Mouse (Mus musculus) liver, embryonic 11.5 days (tissue): ENCODE measurements at regions not wholly inside any gene's neighbourhood (a gene's known extent, or its start where the extent isn't known, plus 50 kb on each side); places are given as distances from the start of the nearest gene placed in this dataset.

Experiments used
- ATAC-seq: fragments of 200-750 bp; cut with Nextera tagmentation; replicated peaks from 2 replicates; pipeline ENCODE4 v1.8.0; 2017; ENCODE audit warnings: moderate number of reproducible peaks, mild to moderate bottlenecking, moderate TSS enrichment, moderate library complexity; ENCODE audit not compliant: low FRiP score
- DNase-seq: peaks from one replicate; pipeline ENCODE4 v3.0.0-alpha.2; 2017; ENCODE audit warnings: low spot score
- H3K27ac ChIP-seq: fragments of 300-500 bp; sonication (generic); 2 replicates; pipeline ENCODE4 v1.5.1; 2014; ENCODE audit warnings: mild to moderate bottlenecking, low read depth, low read length, control low read depth
- H3K27me3 ChIP-seq: fragments of 300-500 bp; sonication (generic); replicated peaks from 2 replicates; pipeline ENCODE4 v1.6.1; 2014; ENCODE audit warnings: low read length, mixed read lengths; ENCODE audit not compliant: control insufficient read depth, insufficient read depth
- H3K36me3 ChIP-seq: fragments of 300-500 bp; sonication (generic); 2 replicates; pipeline ENCODE4 v1.6.1; 2014; ENCODE audit warnings: mild to moderate bottlenecking, low read length, moderate library complexity, mixed read lengths; ENCODE audit not compliant: control insufficient read depth, insufficient read depth
- H3K4me1 ChIP-seq: fragments of 300-500 bp; sonication (generic); replicated peaks from 2 replicates; pipeline ENCODE4 v1.6.1; 2014; ENCODE audit warnings: low read length, mixed read lengths; ENCODE audit not compliant: control insufficient read depth, insufficient read depth
- H3K4me2 ChIP-seq: fragments of 300-500 bp; sonication (generic); 2 replicates; pipeline ENCODE4 v1.6.1; 2014; ENCODE audit warnings: mild to moderate bottlenecking, control low read depth, moderate library complexity
- H3K4me3 ChIP-seq: fragments of 300-500 bp; sonication (generic); 2 replicates; pipeline ENCODE4 v1.5.1; 2014; ENCODE audit warnings: low read depth, low read length, control low read depth
- H3K9ac ChIP-seq: fragments of 300-500 bp; sonication (generic); 2 replicates; pipeline ENCODE4 v1.6.1; 2014; ENCODE audit warnings: low read depth, low read length, control low read depth
- H3K9me3 ChIP-seq: fragments of 300-500 bp; sonication (generic); 2 replicates; pipeline ENCODE4 v1.6.1; 2016; ENCODE audit warnings: low read length, inconsistent platforms, mixed read lengths; ENCODE audit not compliant: control insufficient read depth
- WGBS: fragments of 180-500 bp; shearing (Covaris S2); extraction: QIAGEN DNeasy Blood & Tissue Kit; methylation state at CpG from one replicate; pipeline ENCODE4 v1.1.7; 2014; 5-methylcytosine and 5-hydroxymethylcytosine counted together

GRCm38 (mm10) chr11:45595372-45595771 is 256.5 kb upstream of the Clint1 start:
- 66% methylated on average over 6 of the region's 6 CpGs for WGBS
- DNase-seq, result no peak
- no peak overlapping the region for H3K27ac ChIP-seq

GRCm38 (mm10) chr11:45621824-45622223 is 230.0 kb upstream of the Clint1 start:
- H3K27me3 ChIP-seq, result no peaks in the 10 kb centered on the region
- no peaks in the 10 kb centered on the region for H3K4me1 ChIP-seq
- 83% methylated on average over 2 of the region's 2 CpGs for WGBS
- no peak overlapping the region for H3K9ac ChIP-seq
- H3K27ac ChIP-seq, result no peak overlapping the region
- H3K9me3 ChIP-seq, result no peaks in the 10 kb centered on the region
- no peaks in the 10 kb centered on the region for H3K36me3 ChIP-seq
- H3K4me2 ChIP-seq, result no peak overlapping the region
- no peak overlapping the region for H3K4me3 ChIP-seq
- no peak for ATAC-seq
- no peak for DNase-seq

More at GRCm38 (mm10) chr11:45595372-45595771, 256.5 kb upstream of the Clint1 start:
- Histone ChIP-seq H3K9ac (no peak overlapping the region), H3K4me3 (no peak overlapping the region), H3K36me3 (no peaks in the 10 kb centered on the region), H3K9me3 (no peaks in the 10 kb centered on the region), H3K4me1 (no peaks in the 10 kb centered on the region), H3K27me3 (no peaks in the 10 kb centered on the region), H3K4me2 (no peak overlapping the region)
- ATAC-seq, result no peak

- ATAC-seq (no peak), DNase-seq (peak; percentile 15)
- H3K9ac ChIP-seq, result no peak overlapping the region
- H3K4me1 ChIP-seq, result no peaks in the 10 kb centered on the region
- no peaks in the 10 kb centered on the region for H3K36me3 ChIP-seq
- WGBS, result 85% methylated on average over 5 of the region's 5 CpGs
- H3K27ac ChIP-seq, result no peak overlapping the region
- no peaks in the 10 kb centered on the region for H3K9me3 ChIP-seq
- no peak overlapping the region for H3K4me3 ChIP-seq
- no peaks in the 10 kb centered on the region for H3K27me3 ChIP-seq
- H3K4me2 ChIP-seq, result no peak overlapping the region
Observed at GRCm38 (mm10) chr11:45622701-45623100, 229.2 kb upstream of the Clint1 start.

GRCm38 (mm10) chr11:45624233-45624632 is 227.6 kb upstream of the Clint1 start:
- ATAC-seq, result no peak
- no peak overlapping the region for H3K4me3 ChIP-seq
- no peak for DNase-seq
- H3K27ac ChIP-seq, result no peak overlapping the region
- H3K9me3 ChIP-seq, result no peaks in the 10 kb centered on the region
- 58% methylated on average over 7 of the region's 7 CpGs for WGBS
- no peak overlapping the region for H3K4me2 ChIP-seq
- no peaks in the 10 kb centered on the region for H3K27me3 ChIP-seq
- no peaks in the 10 kb centered on the region for H3K4me1 ChIP-seq
- no peaks in the 10 kb centered on the region for H3K36me3 ChIP-seq
- H3K9ac ChIP-seq, result no peak overlapping the region

GRCm38 (mm10) chr11:45629250-45629649 is 222.6 kb upstream of the Clint1 start:
- H3K27ac ChIP-seq, result no peak overlapping the region
- no peaks in the 10 kb centered on the region for H3K36me3 ChIP-seq
- ATAC-seq (no peak), DNase-seq (no peak)
- H3K27me3 ChIP-seq, result no peaks in the 10 kb centered on the region
- 56% methylated on average over 1 of the region's 1 CpGs for WGBS
- no peak overlapping the region for H3K4me2 ChIP-seq
- H3K4me3 ChIP-seq, result no peak overlapping the region
- no peak overlapping the region for H3K9ac ChIP-seq
- no peaks in the 10 kb centered on the region for H3K4me1 ChIP-seq
- no peaks in the 10 kb centered on the region for H3K9me3 ChIP-seq

GRCm38 (mm10) chr11:45634535-45635235 is 217.2 kb upstream of the Clint1 start:
- Histone ChIP-seq H3K4me3 (no peak overlapping the region), H3K4me2 (no peak overlapping the region), H3K9me3 (no peaks in the 10 kb centered on the region), H3K27me3 (no peaks in the 10 kb centered on the region), H3K27ac (no peak overlapping the region), H3K4me1 (no peaks in the 10 kb centered on the region), H3K9ac (no peak overlapping the region), H3K36me3 (no peaks in the 10 kb centered on the region)
- peak; percentile 32 for DNase-seq
- peak; percentile 78 for ATAC-seq
- WGBS, result 52% methylated on average over 10 of the region's 10 CpGs

- no peak overlapping the region for H3K4me3 ChIP-seq
- 67% methylated on average over 4 of the region's 4 CpGs for WGBS
- no peaks in the 10 kb centered on the region for H3K4me1 ChIP-seq
- no peak for ATAC-seq
- no peak overlapping the region for H3K4me2 ChIP-seq
- no peaks in the 10 kb centered on the region for H3K27me3 ChIP-seq
- peak; percentile 12 for DNase-seq
- no peaks in the 10 kb centered on the region for H3K9me3 ChIP-seq
- H3K9ac ChIP-seq, result no peak overlapping the region
- H3K36me3 ChIP-seq, result no peaks in the 10 kb centered on the region
- no peak overlapping the region for H3K27ac ChIP-seq
Observed at GRCm38 (mm10) chr11:45635896-45636295, 216.0 kb upstream of the Clint1 start.

GRCm38 (mm10) chr11:45639236-45639635 is 212.6 kb upstream of the Clint1 start:
- DNase-seq, result peak; percentile 20
- Histone ChIP-seq H3K4me3 (no peak overlapping the region), H3K9ac (no peak overlapping the region), H3K4me1 (no peaks in the 10 kb centered on the region), H3K9me3 (no peaks in the 10 kb centered on the region), H3K36me3 (no peaks in the 10 kb centered on the region), H3K4me2 (no peak overlapping the region), H3K27me3 (no peaks in the 10 kb centered on the region), H3K27ac (no peak overlapping the region)
- no peak for ATAC-seq
- 70% methylated on average over 6 of the region's 6 CpGs for WGBS

- Histone ChIP-seq H3K27ac (no peak overlapping the region), H3K4me3 (no peak overlapping the region), H3K27me3 (no peaks in the 10 kb centered on the region), H3K9ac (no peak overlapping the region), H3K9me3 (no peaks in the 10 kb centered on the region), H3K36me3 (no peaks in the 10 kb centered on the region), H3K4me1 (no peaks in the 10 kb centered on the region), H3K4me2 (no peak overlapping the region)
- 79% methylated on average over 9 of the region's 9 CpGs for WGBS
- ATAC-seq (no peak), DNase-seq (no peak)
Observed at GRCm38 (mm10) chr11:45642142-45642756, 209.6 kb upstream of the Clint1 start.
